Mouse (Mus musculus): ENCODE measurements around the gene Nudt17. TPM values are rescaled to one million over a fixed set of nuclear protein-coding genes. Genes with fewer than 3 reads are reported as not detected.
A peak's percentile ranks its signal among the peaks of the same experiment; 100 is the strongest.
"Not testable (repeated sequence)": the region's sequence is repeated elsewhere in the genome, so short reads cannot be mapped to it uniquely, and the experiment has no call there.

Nudt17 gene
- polyA plus RNA-seq, 1 experiment from 2014 or later: 10.0 TPM

DNA sequence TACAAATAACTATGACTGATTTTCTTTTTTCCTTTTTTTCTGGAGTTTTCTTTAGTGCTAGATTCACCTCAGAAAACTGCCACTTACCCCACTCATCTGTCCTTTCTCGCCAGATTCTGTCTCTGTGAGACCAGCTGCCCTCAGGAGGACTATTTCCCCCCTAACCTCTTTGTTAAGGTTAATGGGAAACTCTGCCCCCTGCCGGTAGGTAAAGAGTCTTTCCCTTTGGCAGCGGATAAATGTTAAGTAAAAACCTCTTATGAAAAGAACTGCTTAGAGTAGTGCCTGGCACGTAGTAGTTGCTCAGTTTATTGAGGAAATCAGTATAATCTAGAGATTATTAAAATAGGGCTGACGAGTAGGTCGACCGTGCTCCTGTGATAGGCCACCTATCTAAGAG is 8.0 kb downstream of the Nudt17 start:
- Histone ChIP-seq H3K9ac (no peak overlapping the region), H3K4me1 (peaks cover 32% of the 10 kb centered on the region), H3K36me3 (peaks cover 57% of the 10 kb centered on the region), H3K4me3 (replicated peaks) (no peak overlapping the region), H3K4me2 (no peak overlapping the region), H3K9me3 (replicated peaks) (no peaks in the 10 kb centered on the region), H3K27me3 (no peaks in the 10 kb centered on the region), H3K27ac (no peak overlapping the region)
- no peak for ATAC-seq (replicated peaks; ENCODE audit: low FRiP score)
- 64% methylated on average over 7 of the region's 7 CpGs for WGBS

GRCm38 (mm10) chr3:96698993-96699690 is 9.2 kb downstream of the Nudt17 start:
- no peaks in the 10 kb centered on the region for H3K9me3 ChIP-seq (replicated peaks)
- H3K27me3 ChIP-seq: no peaks in the 10 kb centered on the region
- H3K27ac ChIP-seq: no peak overlapping the region
- H3K4me2 ChIP-seq: 0 out of 2 replicates have a peak overlapping the region, but pooled peaks have one; percentile 16
- 0 out of 2 replicates have a peak overlapping the region, but pooled peaks have one; percentile 14 for H3K9ac ChIP-seq
- ATAC-seq (replicated peaks; ENCODE audit: low FRiP score): no peak
- 23% methylated on average over 19 of the region's 19 CpGs for WGBS
- no peak overlapping the region for H3K4me3 ChIP-seq (replicated peaks)
- peaks cover 45% of the 10 kb centered on the region for H3K36me3 ChIP-seq
- H3K4me1 ChIP-seq: peaks cover 38% of the 10 kb centered on the region

- WGBS: under 1% methylated on average over 80 of the region's 85 CpGs
- Histone ChIP-seq H3K4me2 (peak overlapping the region; percentile 82), H3K36me3 (peaks cover 25% of the 10 kb centered on the region), H3K4me1 (peaks cover 41% of the 10 kb centered on the region), H3K27ac (peak overlapping the region; percentile 96), H3K27me3 (no peaks in the 10 kb centered on the region), H3K9ac (peak overlapping the region; percentile 80), H3K4me3 (replicated peaks) (peak overlapping the region; percentile 80), H3K9me3 (replicated peaks) (no peaks in the 10 kb centered on the region)
- peak; percentile 94 for ATAC-seq (replicated peaks; ENCODE audit: low FRiP score)
Observed at GRCm38 (mm10) chr3:96696766-96697732, 11.3 kb downstream of the Nudt17 start.

GRCm38 (mm10) chr3:96696198-96696765 is 12.1 kb downstream of the Nudt17 start, which contains the start of gene Pias3:
TSS of gene Pias3 (plus strand) at chr3:96696384.
- peak within 1 kb of the TSS; percentile 80 for H3K4me3 ChIP-seq (replicated peaks)
- ATAC-seq (replicated peaks; ENCODE audit: low FRiP score): peak; percentile 90
- 0% methylated on average over 35 of the region's 35 CpGs for WGBS
- peak within 1 kb of the TSS; percentile 82 for H3K4me2 ChIP-seq
- H3K27ac ChIP-seq: peak within 1 kb of the TSS; percentile 96
- H3K36me3 ChIP-seq: peaks cover 18% of the 10 kb centered on the region
- H3K9me3 ChIP-seq (replicated peaks): no peaks in the 10 kb centered on the region
- peak within 1 kb of the TSS; percentile 80 for H3K9ac ChIP-seq
- no peaks in the 10 kb centered on the region for H3K27me3 ChIP-seq
- peaks cover 41% of the 10 kb centered on the region for H3K4me1 ChIP-seq

- Histone ChIP-seq H3K4me3 (replicated peaks) (no peak overlapping the region), H3K36me3 (no peaks in the 10 kb centered on the region), H3K4me1 (peaks cover 28% of the 10 kb centered on the region), H3K4me2 (no peak overlapping the region), H3K9ac (no peak overlapping the region), H3K9me3 (replicated peaks) (no peaks in the 10 kb centered on the region), H3K27ac (no peak overlapping the region), H3K27me3 (0 out of 2 replicates have a peak, but pooled peaks cover 15% of the 10 kb centered on the region)
- no peak for ATAC-seq (replicated peaks; ENCODE audit: low FRiP score)
- WGBS: 91% methylated on average over 1 of the region's 1 CpGs
Observed at GRCm38 (mm10) chr3:96693579-96693978, 14.8 kb downstream of the Nudt17 start.

DNA sequence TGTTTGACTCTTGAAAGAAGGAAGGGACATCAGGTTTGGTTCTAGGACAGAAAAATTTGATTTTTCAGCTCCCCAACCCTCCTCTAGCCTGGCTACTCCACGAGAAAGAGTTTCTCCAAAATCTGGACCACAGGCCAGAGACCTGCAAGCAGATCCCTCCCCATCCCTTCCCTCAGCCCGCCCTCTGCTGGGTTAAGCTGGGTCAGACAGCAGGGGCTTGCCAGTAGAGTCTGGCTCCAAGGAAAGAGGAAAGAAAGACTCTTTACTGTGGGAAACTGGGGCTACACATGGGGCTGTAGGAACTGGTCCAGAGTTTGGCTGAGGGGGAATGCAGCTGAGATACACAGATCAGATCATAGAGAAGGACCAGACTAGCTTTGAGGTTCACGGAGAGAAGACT is 15.9 kb downstream of the Nudt17 start:
- no peak overlapping the region for H3K4me2 ChIP-seq
- no peaks in the 10 kb centered on the region for H3K36me3 ChIP-seq
- ATAC-seq (replicated peaks; ENCODE audit: low FRiP score): no peak
- H3K27me3 ChIP-seq: 0 out of 2 replicates have a peak, but pooled peaks cover 15% of the 10 kb centered on the region
- 26% methylated on average over 3 of the region's 3 CpGs for WGBS
- peaks cover 19% of the 10 kb centered on the region for H3K4me1 ChIP-seq
- H3K9ac ChIP-seq: no peak overlapping the region
- 0 out of 2 replicates have a peak overlapping the region, but pooled peaks have one; percentile 2 for H3K27ac ChIP-seq
- no peak overlapping the region for H3K4me3 ChIP-seq (replicated peaks)
- H3K9me3 ChIP-seq (replicated peaks): no peaks in the 10 kb centered on the region

GRCm38 (mm10) chr3:96690298-96690697 is 18.1 kb downstream of the Nudt17 start:
- 56% methylated on average over 3 of the region's 3 CpGs for WGBS
- ATAC-seq (replicated peaks; ENCODE audit: low FRiP score): no peak
- no peak overlapping the region for H3K4me3 ChIP-seq (replicated peaks)
- H3K36me3 ChIP-seq: no peaks in the 10 kb centered on the region
- H3K27me3 ChIP-seq: peaks cover 22% of the 10 kb centered on the region; the same call in 1 of the 2 replicates
- no peak overlapping the region for H3K9ac ChIP-seq
- no peak overlapping the region for H3K27ac ChIP-seq
- no peak overlapping the region for H3K4me2 ChIP-seq
- no peaks in the 10 kb centered on the region for H3K9me3 ChIP-seq (replicated peaks)
- peaks cover 9% of the 10 kb centered on the region; the same call in 1 of the 2 replicates for H3K4me1 ChIP-seq

- no peak overlapping the region for H3K4me3 ChIP-seq (replicated peaks)
- no peaks in the 10 kb centered on the region for H3K9me3 ChIP-seq (replicated peaks)
- H3K36me3 ChIP-seq: no peaks in the 10 kb centered on the region
- no peak overlapping the region for H3K9ac ChIP-seq
- H3K4me2 ChIP-seq: no peak overlapping the region
- no peak for ATAC-seq (replicated peaks; ENCODE audit: low FRiP score)
- H3K4me1 ChIP-seq: peaks cover 13% of the 10 kb centered on the region
- peaks cover 33% of the 10 kb centered on the region for H3K27me3 ChIP-seq
- H3K27ac ChIP-seq: no peak overlapping the region
- 83% methylated on average over 11 of the region's 11 CpGs for WGBS
Observed at GRCm38 (mm10) chr3:96688854-96689253, 19.5 kb downstream of the Nudt17 start.

- H3K27me3 ChIP-seq: peaks cover 50% of the 10 kb centered on the region
- H3K4me3 ChIP-seq (replicated peaks); H3K27ac ChIP-seq; H3K36me3 ChIP-seq; H3K9ac ChIP-seq; H3K9me3 ChIP-seq (replicated peaks); ATAC-seq (replicated peaks; ENCODE audit: low FRiP score); H3K4me2 ChIP-seq; H3K4me1 ChIP-seq: not testable (repeated sequence)
- WGBS: 92% methylated on average over 5 of the region's 5 CpGs
Observed at GRCm38 (mm10) chr3:96686057-96686456, 22.3 kb downstream of the Nudt17 start.

GRCm38 (mm10) chr3:96684822-96685156 is 23.6 kb downstream of the Nudt17 start:
- 19% methylated on average over 28 of the region's 28 CpGs for WGBS
- Histone ChIP-seq H3K4me2 (peak overlapping the region; percentile 60), H3K36me3 (no peaks in the 10 kb centered on the region), H3K9me3 (replicated peaks) (no peaks in the 10 kb centered on the region), H3K9ac (no peak overlapping the region), H3K4me3 (replicated peaks) (peak overlapping the region; percentile 28), H3K27ac (no peak overlapping the region), H3K4me1 (peaks cover 10% of the 10 kb centered on the region), H3K27me3 (peaks cover 60% of the 10 kb centered on the region)
- no peak for ATAC-seq (replicated peaks; ENCODE audit: low FRiP score)

GRCm38 (mm10) chr3:96684151-96684821 is 24.1 kb downstream of the Nudt17 start:
- ATAC-seq (replicated peaks; ENCODE audit: low FRiP score): no peak
- H3K4me3 ChIP-seq (replicated peaks): peak overlapping the region; percentile 28
- H3K9ac ChIP-seq: no peak overlapping the region
- no peaks in the 10 kb centered on the region for H3K36me3 ChIP-seq
- peaks cover 10% of the 10 kb centered on the region for H3K4me1 ChIP-seq
- no peak overlapping the region for H3K27ac ChIP-seq
- H3K9me3 ChIP-seq (replicated peaks): no peaks in the 10 kb centered on the region
- H3K27me3 ChIP-seq: peaks cover 60% of the 10 kb centered on the region
- 54% methylated on average over 17 of the region's 17 CpGs for WGBS
- H3K4me2 ChIP-seq: peak overlapping the region; percentile 60
